Mouse (Mus musculus): ENCODE results near the gene Tmod2. TPM values are rescaled to one million over a fixed set of nuclear protein-coding genes. Genes with fewer than 3 reads are reported as not detected.
A peak's percentile ranks its signal among the peaks of the same experiment; 100 is the strongest.

The Tmod2 gene
- polyA plus RNA-seq, 1 experiment from 2014 or later = 5.0 TPM

- H3K4me1 ChIP-seq = peaks cover under 1% of the 10 kb centered on the region; the same call in 1 of the 2 replicates
- H3K9me3 ChIP-seq = no peaks in the 10 kb centered on the region
- H3K4me3 ChIP-seq = no peak overlapping the region
- H3K27me3 ChIP-seq (replicated peaks) = no peaks in the 10 kb centered on the region
- no peaks in the 10 kb centered on the region for H3K36me3 ChIP-seq
- no peak overlapping the region for H3K27ac ChIP-seq (replicated peaks)
- 55% methylated on average over 6 of the region's 6 CpGs for WGBS
- ATAC-seq (ENCODE audit: extremely low read depth, insufficient number of reproducible peaks, low FRiP score, low TSS enrichment) = no peak
- H3K9ac ChIP-seq = no peak overlapping the region
- H3K4me2 ChIP-seq = no peak overlapping the region
These were observed 47.5 kb downstream of the Tmod2 start for GRCm38 (mm10) chr9:75563622-75564021.

- no peak overlapping the region for H3K27ac ChIP-seq (replicated peaks)
These were observed 47.9 kb downstream of the Tmod2 start for GRCm38 (mm10) chr9:75563176-75563575.

DNA sequence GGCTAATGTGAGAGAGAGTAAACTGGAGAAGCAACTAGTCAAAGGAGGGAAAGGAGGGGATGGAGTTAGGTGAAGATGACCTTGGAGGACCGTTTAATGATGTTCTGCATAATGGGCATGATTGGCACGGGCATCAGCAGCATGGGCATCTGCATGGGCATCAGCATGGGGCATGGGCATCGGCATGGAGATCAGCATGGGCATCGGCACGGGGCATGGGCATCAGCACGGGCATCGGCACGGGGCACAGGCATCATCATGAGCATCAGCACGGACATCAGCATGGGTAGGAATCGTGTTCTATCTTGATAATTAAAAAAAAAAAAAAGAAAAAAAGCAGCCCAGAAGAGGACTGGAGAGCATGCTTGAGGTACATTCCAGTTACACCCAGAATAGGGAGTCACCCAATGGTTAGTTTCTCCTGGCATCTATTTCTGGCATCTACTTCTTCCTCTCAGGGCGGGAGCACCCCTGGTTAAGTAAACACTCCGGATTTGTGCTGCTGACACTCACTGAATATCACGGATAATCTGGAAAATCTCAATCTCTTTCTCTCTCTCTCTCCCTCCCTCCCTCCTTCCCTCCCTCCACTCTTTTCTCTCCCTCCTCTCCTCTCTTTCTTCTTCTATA is 50.0 kb downstream of the Tmod2 start:
- H3K9ac ChIP-seq = no peak overlapping the region
- no peak overlapping the region for H3K4me3 ChIP-seq
- H3K4me2 ChIP-seq = no peak overlapping the region
- no peak overlapping the region for H3K27ac ChIP-seq (replicated peaks)
- H3K9me3 ChIP-seq = no peaks in the 10 kb centered on the region
- no peaks in the 10 kb centered on the region for H3K27me3 ChIP-seq (replicated peaks)
- no peak for ATAC-seq (ENCODE audit: extremely low read depth, insufficient number of reproducible peaks, low FRiP score, low TSS enrichment)
- WGBS = 77% methylated on average over 13 of the region's 13 CpGs
- H3K36me3 ChIP-seq = no peaks in the 10 kb centered on the region
- peaks cover 21% of the 10 kb centered on the region for H3K4me1 ChIP-seq

More at GRCm38 (mm10) chr9:75563176-75563575, 47.9 kb downstream of the Tmod2 start:
- Histone ChIP-seq H3K9ac (no peak overlapping the region), H3K36me3 (no peaks in the 10 kb centered on the region), H3K4me1 (peaks cover 4% of the 10 kb centered on the region), H3K9me3 (no peaks in the 10 kb centered on the region), H3K4me2 (no peak overlapping the region), H3K27me3 (replicated peaks) (no peaks in the 10 kb centered on the region), H3K4me3 (no peak overlapping the region)
- ATAC-seq (ENCODE audit: extremely low read depth, insufficient number of reproducible peaks, low FRiP score, low TSS enrichment) = no peak
- WGBS = 66% methylated on average over 2 of the region's 2 CpGs

- no peak for ATAC-seq (ENCODE audit: extremely low read depth, insufficient number of reproducible peaks, low FRiP score, low TSS enrichment)
- H3K27me3 ChIP-seq (replicated peaks) = no peaks in the 10 kb centered on the region
- peaks cover 24% of the 10 kb centered on the region for H3K4me1 ChIP-seq
- H3K4me2 ChIP-seq = no peak overlapping the region
- no peaks in the 10 kb centered on the region for H3K36me3 ChIP-seq
- no peak overlapping the region for H3K9ac ChIP-seq
- no peaks in the 10 kb centered on the region for H3K9me3 ChIP-seq
- H3K4me3 ChIP-seq = no peak overlapping the region
- no peak overlapping the region for H3K27ac ChIP-seq (replicated peaks)
These were observed 50.8 kb downstream of the Tmod2 start for GRCm38 (mm10) chr9:75560353-75560752.

GRCm38 (mm10) chr9:75559512-75560012 is 51.6 kb downstream of the Tmod2 start, which contains the start of gene Tmod3:
TSS of gene Tmod3 (minus strand) at chr9:75559657.
- Histone ChIP-seq H3K27me3 (replicated peaks) (no peaks in the 10 kb centered on the region), H3K9ac (peak within 1 kb of the TSS; percentile 92), H3K4me3 (peak within 1 kb of the TSS; percentile 79), H3K9me3 (no peaks in the 10 kb centered on the region), H3K27ac (replicated peaks) (peak within 1 kb of the TSS; percentile 91), H3K36me3 (no peaks in the 10 kb centered on the region), H3K4me2 (peak within 1 kb of the TSS; percentile 84), H3K4me1 (peaks cover 24% of the 10 kb centered on the region)
- ATAC-seq (ENCODE audit: extremely low read depth, insufficient number of reproducible peaks, low FRiP score, low TSS enrichment) = peak; percentile 91
- 2% methylated on average over 21 of the region's 21 CpGs for WGBS

GRCm38 (mm10) chr9:75558812-75559511 is 52.2 kb downstream of the Tmod2 start:
- Histone ChIP-seq H3K4me2 (peak overlapping the region; percentile 84), H3K9me3 (no peaks in the 10 kb centered on the region), H3K27ac (replicated peaks) (peak overlapping the region; percentile 91), H3K4me1 (peaks cover 25% of the 10 kb centered on the region), H3K4me3 (peak overlapping the region; percentile 79), H3K9ac (peak overlapping the region; percentile 92), H3K27me3 (replicated peaks) (no peaks in the 10 kb centered on the region), H3K36me3 (no peaks in the 10 kb centered on the region)
- WGBS = under 1% methylated on average over 47 of the region's 47 CpGs
- peak; percentile 76 for ATAC-seq (ENCODE audit: extremely low read depth, insufficient number of reproducible peaks, low FRiP score, low TSS enrichment)

- H3K4me2 ChIP-seq = peak overlapping the region; percentile 84
- peak overlapping the region; percentile 79 for H3K4me3 ChIP-seq
- no peaks in the 10 kb centered on the region for H3K27me3 ChIP-seq (replicated peaks)
- H3K4me1 ChIP-seq = peaks cover 31% of the 10 kb centered on the region
- H3K36me3 ChIP-seq = no peaks in the 10 kb centered on the region
- WGBS = 26% methylated on average over 3 of the region's 3 CpGs
- peak overlapping the region; percentile 91 for H3K27ac ChIP-seq (replicated peaks)
- no peaks in the 10 kb centered on the region for H3K9me3 ChIP-seq
- ATAC-seq (ENCODE audit: extremely low read depth, insufficient number of reproducible peaks, low FRiP score, low TSS enrichment) = no peak
- H3K9ac ChIP-seq = peak overlapping the region; percentile 92
These were observed 52.8 kb downstream of the Tmod2 start for GRCm38 (mm10) chr9:75558360-75558759.

GRCm38 (mm10) chr9:75553719-75554118 is 57.4 kb downstream of the Tmod2 start:
- no peaks in the 10 kb centered on the region for H3K27me3 ChIP-seq (replicated peaks)
- H3K4me3 ChIP-seq = no peak overlapping the region
- no peak overlapping the region for H3K27ac ChIP-seq (replicated peaks)
- ATAC-seq (ENCODE audit: extremely low read depth, insufficient number of reproducible peaks, low FRiP score, low TSS enrichment) = no peak
- H3K4me2 ChIP-seq = no peak overlapping the region
- 72% methylated on average over 4 of the region's 4 CpGs for WGBS
- H3K4me1 ChIP-seq = peaks cover 57% of the 10 kb centered on the region
- no peak overlapping the region for H3K9ac ChIP-seq
- H3K36me3 ChIP-seq = no peaks in the 10 kb centered on the region
- H3K9me3 ChIP-seq = peaks cover 6% of the 10 kb centered on the region; the same call in 1 of the 2 replicates

GRCm38 (mm10) chr9:75551342-75551741 is 59.8 kb downstream of the Tmod2 start:
- no peak overlapping the region for H3K4me3 ChIP-seq
- H3K4me2 ChIP-seq = no peak overlapping the region
- no peaks in the 10 kb centered on the region for H3K27me3 ChIP-seq (replicated peaks)
- H3K4me1 ChIP-seq = peaks cover 52% of the 10 kb centered on the region
- 53% methylated on average over 5 of the region's 5 CpGs for WGBS
- peaks cover 6% of the 10 kb centered on the region; the same call in 1 of the 2 replicates for H3K9me3 ChIP-seq
- H3K27ac ChIP-seq (replicated peaks) = peak overlapping the region; percentile 34
- H3K9ac ChIP-seq = 0 out of 2 replicates have a peak overlapping the region, but pooled peaks have one; percentile 12
- no peak for ATAC-seq (ENCODE audit: extremely low read depth, insufficient number of reproducible peaks, low FRiP score, low TSS enrichment)
- H3K36me3 ChIP-seq = no peaks in the 10 kb centered on the region

- Histone ChIP-seq H3K4me3 (0 out of 2 replicates have a peak overlapping the region, but pooled peaks have one; percentile 0), H3K9me3 (peaks cover 6% of the 10 kb centered on the region; the same call in 1 of the 2 replicates), H3K4me2 (peak overlapping the region; percentile 39), H3K9ac (no peak overlapping the region), H3K4me1 (peaks cover 54% of the 10 kb centered on the region), H3K27ac (replicated peaks) (peak overlapping the region; percentile 76), H3K27me3 (replicated peaks) (no peaks in the 10 kb centered on the region), H3K36me3 (no peaks in the 10 kb centered on the region)
- ATAC-seq (ENCODE audit: extremely low read depth, insufficient number of reproducible peaks, low FRiP score, low TSS enrichment) = peak; percentile 45; the same call in 1 of the 2 replicates
- 60% methylated on average over 8 of the region's 8 CpGs for WGBS
These were observed 62.1 kb downstream of the Tmod2 start for GRCm38 (mm10) chr9:75549010-75549409.

GRCm38 (mm10) chr9:75546885-75547553 is 64.1 kb downstream of the Tmod2 start:
- Histone ChIP-seq H3K27ac (replicated peaks) (peak overlapping the region; percentile 81), H3K36me3 (no peaks in the 10 kb centered on the region), H3K4me3 (no peak overlapping the region), H3K4me1 (peaks cover 45% of the 10 kb centered on the region), H3K9ac (peak overlapping the region; percentile 44; the same call in 1 of the 2 replicates), H3K4me2 (peak overlapping the region; percentile 19), H3K27me3 (replicated peaks) (no peaks in the 10 kb centered on the region), H3K9me3 (peaks cover 6% of the 10 kb centered on the region; the same call in 1 of the 2 replicates)
- 52% methylated on average over 12 of the region's 12 CpGs for WGBS
- ATAC-seq (ENCODE audit: extremely low read depth, insufficient number of reproducible peaks, low FRiP score, low TSS enrichment) = peak; percentile 66
